Mouse (Mus musculus): ENCODE measurements around the gene Rnpep.
"Not testable (repeated sequence)": the region's sequence is repeated elsewhere in the genome, so short reads cannot be mapped to it uniquely, and the experiment has no call there.

The Rnpep gene

GRCm38 (mm10) chr1:135258380-135259127 is 25.3 kb downstream of the Rnpep start, which contains the start of gene Elf3:
Gene Elf3, minus strand, starts transcription at chr1:135258568.
- peak; percentile 81 for DNase-seq (ENCODE audit: low spot score)

GRCm38 (mm10) chr1:135256299-135256698 is 27.6 kb downstream of the Rnpep start:
- DNase-seq (ENCODE audit: low spot score): no peak

GRCm38 (mm10) chr1:135252854-135253253 is 31.0 kb downstream of the Rnpep start:
- no peak for DNase-seq (ENCODE audit: low spot score)

- no peak for DNase-seq (ENCODE audit: low spot score)
Measured at GRCm38 (mm10) chr1:135251405-135251804, 32.5 kb downstream of the Rnpep start.

- no peak for DNase-seq (ENCODE audit: low spot score)
Measured at GRCm38 (mm10) chr1:135250706-135251105, 33.2 kb downstream of the Rnpep start.

- DNase-seq (ENCODE audit: low spot score): no peak
Measured at GRCm38 (mm10) chr1:135248434-135248850, 35.4 kb downstream of the Rnpep start.

- no peak for DNase-seq (ENCODE audit: low spot score)
Measured at GRCm38 (mm10) chr1:135244014-135244413, 39.9 kb downstream of the Rnpep start.

GRCm38 (mm10) chr1:135240206-135240605 is 43.7 kb downstream of the Rnpep start:
- DNase-seq (ENCODE audit: low spot score): not testable (repeated sequence)

GRCm38 (mm10) chr1:135237131-135237851 is 46.6 kb downstream of the Rnpep start:
- no peak for DNase-seq (ENCODE audit: low spot score)

- DNase-seq (ENCODE audit: low spot score): no peak
Measured at GRCm38 (mm10) chr1:135234771-135235170, 49.1 kb downstream of the Rnpep start.

GRCm38 (mm10) chr1:135233961-135234360 is 49.9 kb downstream of the Rnpep start:
- DNase-seq (ENCODE audit: low spot score): no peak

GRCm38 (mm10) chr1:135231878-135232277 is 52.0 kb downstream of the Rnpep start:
- DNase-seq (ENCODE audit: low spot score): not testable (repeated sequence)

GRCm38 (mm10) chr1:135227339-135227950 is 56.4 kb downstream of the Rnpep start:
- no peak for DNase-seq (ENCODE audit: low spot score)

- DNase-seq (ENCODE audit: low spot score): no peak
Measured at GRCm38 (mm10) chr1:135224981-135225604, 58.8 kb downstream of the Rnpep start.

GRCm38 (mm10) chr1:135224147-135224546 is 59.7 kb downstream of the Rnpep start:
- DNase-seq (ENCODE audit: low spot score): no peak

- no peak for DNase-seq (ENCODE audit: low spot score)
Measured at GRCm38 (mm10) chr1:135217607-135218233, 66.2 kb downstream of the Rnpep start.

GRCm38 (mm10) chr1:135213772-135214640 is 69.9 kb downstream of the Rnpep start:
- no peak for DNase-seq (ENCODE audit: low spot score)
